Mouse (Mus musculus): ENCODE results near the gene Pip5k1c.

- TF ChIP-seq POLR2A (IDR thresholded peaks at IDR 0.05; ENCODE audit: control insufficient read depth, extremely low read depth, insufficient read depth, low read length, poor library complexity), result no peak
- TF ChIP-seq CTCF (IDR thresholded peaks at IDR 0.05; ENCODE audit: borderline replicate concordance, control insufficient read depth, extremely low read depth, insufficient read depth, low read length, poor library complexity), result no peak
These were observed 35.2 kb downstream of the Pip5k1c start for GRCm38 (mm10) chr10:81327959-81328358.
